8 mouse cellular contexts compared by ENCODE assay signal in genomic region chr3:95992990-95993603, GRCm38 (mm10). TPM values are rescaled to one million over a fixed set of nuclear protein-coding genes. Genes with fewer than 3 reads are reported as not detected.
DNase-seq lines count a peak whose midpoint lies in the region; ATAC-seq and TF ChIP-seq lines count a peak whose summit lies in the region.

No protein-coding gene starts in this region.

- H3K27ac ChIP-seq in forebrain, embryonic 13.5 days = peak overlapping the region; percentile 99; the same call in 1 of the 2 replicates
- peak overlapping the region; percentile 89; the same call in 1 of the 2 replicates for H3K27ac ChIP-seq in intestine, postnatal 0 days (ENCODE audit: low read depth, low read length)
- no peak overlapping the region for H3K27ac ChIP-seq in midbrain, embryonic 11.5 days (ENCODE audit: low read depth, low read length)

- H3K9me3 ChIP-seq in forebrain, embryonic 13.5 days (replicated peaks) = no peaks in the 10 kb centered on the region
- no peaks in the 10 kb centered on the region for H3K9me3 ChIP-seq in intestine, postnatal 0 days (ENCODE audit: control insufficient read depth)
- no peaks in the 10 kb centered on the region for H3K9me3 ChIP-seq in midbrain, embryonic 11.5 days (ENCODE audit: control insufficient read depth, low read length)

- ATAC-seq in forebrain, embryonic 13.5 days = no peak
- no peak for ATAC-seq in intestine, postnatal 0 days
- no peak for ATAC-seq in midbrain, embryonic 11.5 days (ENCODE audit: low FRiP score)

- H3K36me3 ChIP-seq in forebrain, embryonic 13.5 days (ENCODE audit: poor library complexity, severe bottlenecking) = peaks cover 49% of the 10 kb centered on the region
- peaks cover 33% of the 10 kb centered on the region for H3K36me3 ChIP-seq in intestine, postnatal 0 days (ENCODE audit: control insufficient read depth, insufficient read depth)
- peaks cover 34% of the 10 kb centered on the region for H3K36me3 ChIP-seq in midbrain, embryonic 11.5 days (ENCODE audit: control insufficient read depth, insufficient read depth, low read length)

- WGBS in forebrain, embryonic 13.5 days = 49% methylated on average over 5 of the region's 5 CpGs
- WGBS in intestine, postnatal 0 days = 38% methylated on average over 5 of the region's 5 CpGs
- 59% methylated on average over 5 of the region's 5 CpGs for WGBS in midbrain, embryonic 11.5 days

- H3K4me3 ChIP-seq in forebrain, embryonic 13.5 days = peak overlapping the region; percentile 85
- no peak overlapping the region for H3K4me3 ChIP-seq in intestine, postnatal 0 days (ENCODE audit: low read depth, low read length)
- H3K4me3 ChIP-seq in midbrain, embryonic 11.5 days (ENCODE audit: low read depth, low read length) = peak overlapping the region; percentile 88; the same call in 1 of the 2 replicates

- no peak for TF ChIP-seq CTCF in intestine, postnatal 0 days (IDR thresholded peaks at IDR 0.05; ENCODE audit: low read depth)

- no peaks in the 10 kb centered on the region for H3K27me3 ChIP-seq in forebrain, embryonic 13.5 days
- 0 out of 2 replicates have a peak, but pooled peaks cover 13% of the 10 kb centered on the region for H3K27me3 ChIP-seq in intestine, postnatal 0 days (replicated peaks; ENCODE audit: control insufficient read depth, insufficient read depth, low read length)
- no peaks in the 10 kb centered on the region for H3K27me3 ChIP-seq in midbrain, embryonic 11.5 days (ENCODE audit: control insufficient read depth, insufficient read depth, low read length)

- peaks cover 47% of the 10 kb centered on the region for H3K4me1 ChIP-seq in forebrain, embryonic 13.5 days
- peaks cover 3% of the 10 kb centered on the region; the same call in 1 of the 2 replicates for H3K4me1 ChIP-seq in intestine, postnatal 0 days (replicated peaks; ENCODE audit: control insufficient read depth, insufficient read depth, low read length)
- peaks cover 29% of the 10 kb centered on the region for H3K4me1 ChIP-seq in midbrain, embryonic 11.5 days (ENCODE audit: control insufficient read depth, insufficient read depth, low read length)

- peak overlapping the region; percentile 97 for H3K4me2 ChIP-seq in forebrain, embryonic 13.5 days
- H3K4me2 ChIP-seq in intestine, postnatal 0 days (replicated peaks; ENCODE audit: low read depth) = peak overlapping the region; percentile 94
- peak overlapping the region; percentile 80 for H3K4me2 ChIP-seq in midbrain, embryonic 11.5 days

- DNase-seq in heart, adult 11 months = peak; percentile 97
- no peak for DNase-seq in heart, adult 8-10 months (ENCODE audit: low spot score)
- DNase-seq in midbrain, embryonic 11.5 days (ENCODE audit: low spot score, missing footprints) = no peak
- DNase-seq in layer of hippocampus, adult 8-10 months (ENCODE audit: low spot score in 2 of 2) = no peak
- no peak for DNase-seq in adrenal gland, postnatal 36 days
- no peak for DNase-seq in left cerebral cortex, adult 11 months (ENCODE audit: low spot score)

- H3K9ac ChIP-seq in forebrain, embryonic 13.5 days = peak overlapping the region; percentile 99
- H3K9ac ChIP-seq in intestine, postnatal 0 days (ENCODE audit: low read depth, low read length) = 0 out of 2 replicates have a peak overlapping the region, but pooled peaks have one; percentile 7
- peak overlapping the region; percentile 99 for H3K9ac ChIP-seq in midbrain, embryonic 11.5 days (ENCODE audit: low read length)

RNA-seq across cellular contexts. Expression of gene Plekho1, which starts 2.7 kb away (rescaled TPM):
- 10 to 100 TPM; 55.7 to 68.3 (median 61.1) TPM for total RNA-seq in heart, adult 8-10 months (2022)
- 80.4 and 85.1 TPM in 2 replicates for polyA plus RNA-seq in forebrain, embryonic 13.5 days (2015; fragmentation: Nextera tagmentation; extraction: Ambion mirVana)
- polyA plus RNA-seq in intestine, postnatal 0 days (2015; fragmentation: Nextera tagmentation; extraction: Ambion mirVana) = 18.9 and 23.8 TPM in 2 replicates
- 62.9 and 70.7 TPM in 2 replicates for polyA plus RNA-seq in midbrain, embryonic 11.5 days (2014; fragmentation: Nextera tagmentation; extraction: Ambion mirVana)
- total RNA-seq in layer of hippocampus, adult 8-10 months (2022) = 10 to 100 TPM; 42.0 to 70.1 (median 52.4) TPM
- 10 to 100 TPM; 18.5 to 29.8 TPM for total RNA-seq in adrenal gland, postnatal 36 days (2021)

Comparison
In these comparisons a context has a peak if more than half of its experiments do, and no peak if none do; other contexts are left out.
1. H3K9ac ChIP-seq: peak in every context shown above with its lines; median percentile 99 in forebrain, embryonic 13.5 days; 99 in midbrain, embryonic 11.5 days; 7 in intestine, postnatal 0 days.